Mouse (Mus musculus): ENCODE results near the gene Smim11. TPM values are rescaled to one million over a fixed set of nuclear protein-coding genes. Genes with fewer than 3 reads are reported as not detected.

Gene Smim11
- total and polyA plus RNA-seq, 3 experiments: 81.5 to 84.7 TPM; not detected in 1

- peak; percentile 30 for TF ChIP-seq RAD21 (IDR thresholded peaks at IDR 0.05; ENCODE audit: low read depth, low read length)
- TF ChIP-seq GABPA (IDR thresholded peaks at IDR 0.05; ENCODE audit: low read depth, low read length): no peak
- peak in 2 of 3 experiments; percentile 11 to 17; a peak in 1 of 6 replicates for TF ChIP-seq CTCF (IDR thresholded peaks at IDR 0.05 in 2 of 3, conservative IDR thresholded peaks at IDR 0.05 in 1 of 3; ENCODE audit: control insufficient read depth in 1 of 3, insufficient read depth in 1 of 3, low read depth in 2 of 3, low read length in 3 of 3, poor library complexity in 1 of 3, severe bottlenecking in 1 of 3)
- TF ChIP-seq MAZ (IDR thresholded peaks at IDR 0.05; ENCODE audit: low read depth, low read length): no peak
- TF ChIP-seq ELF1 (IDR thresholded peaks at IDR 0.05; ENCODE audit: low read depth, low read length): no peak
- no peak for TF ChIP-seq SIN3A (IDR thresholded peaks at IDR 0.05; ENCODE audit: low read length)
- no peak for TF ChIP-seq POLR2AphosphoS2 (IDR thresholded peaks at IDR 0.05; ENCODE audit: low read length)
- TF ChIP-seq MAX (IDR thresholded peaks at IDR 0.05; ENCODE audit: low read length): no peak
- TF ChIP-seq NRF1 (IDR thresholded peaks at IDR 0.05; ENCODE audit: insufficient read depth, low read depth, low read length, poor library complexity, severe bottlenecking): no peak
- TF ChIP-seq TBP (IDR thresholded peaks at IDR 0.05; ENCODE audit: low read depth, low read length): no peak
- no peak for TF ChIP-seq EP300 (IDR thresholded peaks at IDR 0.05; ENCODE audit: low read depth in 1 of 2, low read length in 2 of 2)
- TF ChIP-seq E2F4 (IDR thresholded peaks at IDR 0.05; ENCODE audit: borderline replicate concordance, low read depth, low read length): no peak
- TF ChIP-seq USF2 (IDR thresholded peaks at IDR 0.05; ENCODE audit: borderline replicate concordance in 1 of 2, insufficient read depth in 1 of 2, low read depth in 1 of 2, low read length in 2 of 2): no peak
- TF ChIP-seq ZMIZ1 (IDR thresholded peaks at IDR 0.05; ENCODE audit: low read depth, low read length): no peak
- no peak for TF ChIP-seq MYB (IDR thresholded peaks at IDR 0.05; ENCODE audit: low read depth, low read length)
- TF ChIP-seq POLR2AphosphoS5 (IDR thresholded peaks at IDR 0.05; ENCODE audit: borderline replicate concordance, low read depth, low read length): no peak
- TF ChIP-seq MYC (IDR thresholded peaks at IDR 0.05; ENCODE audit: low read depth, low read length): no peak
- no peak for TF ChIP-seq ZNF384 (IDR thresholded peaks at IDR 0.05; ENCODE audit: low read depth, low read length)
- no peak overlapping the region for H3K9ac ChIP-seq (ENCODE audit: control insufficient read depth, low read depth, low read length, poor library complexity, severe bottlenecking)
- no peak overlapping the region for H3K4me3 ChIP-seq (ENCODE audit: control insufficient read depth in 1 of 2, insufficient read depth in 1 of 2, low read depth in 2 of 2, low read length in 2 of 2)
- no peaks in the 10 kb centered on the region for H3K36me3 ChIP-seq (ENCODE audit: control insufficient read depth in 1 of 2, insufficient read depth in 2 of 2, low read length in 2 of 2)
- H3K4me1 ChIP-seq (ENCODE audit: control insufficient read depth in 1 of 2, insufficient read depth in 2 of 2, low read length in 2 of 2): no peaks in the 10 kb centered on the region
- H3K79me2 ChIP-seq (ENCODE audit: control insufficient read depth, insufficient read depth, low read length, poor library complexity): no peaks in the 10 kb centered on the region
- peaks cover 2 to 6% of the 10 kb centered on the region in 2 experiments; a peak in 3 of 4 replicates for H3K27me3 ChIP-seq (ENCODE audit: control insufficient read depth in 1 of 2, insufficient read depth in 2 of 2, low read length in 2 of 2)
- H3K27ac ChIP-seq (ENCODE audit: control insufficient read depth, low read depth, low read length): no peak overlapping the region
- no peak for DNase-seq (ENCODE audit: low read depth, low spot score)
- no peaks in the 10 kb centered on the region for H3K9me3 ChIP-seq (replicated peaks; ENCODE audit: insufficient read depth, low read length)
Observed at GRCm38 (mm10) chr16:92288778-92289177, 12.3 kb upstream of the Smim11 start.

- Histone ChIP-seq H3K9ac (ENCODE audit: control insufficient read depth, low read depth, low read length, poor library complexity, severe bottlenecking) (no peak overlapping the region), H3K79me2 (ENCODE audit: control insufficient read depth, insufficient read depth, low read length, poor library complexity) (no peaks in the 10 kb centered on the region), H3K9me3 (replicated peaks; ENCODE audit: insufficient read depth, low read length) (no peaks in the 10 kb centered on the region), H3K27me3 (ENCODE audit: control insufficient read depth in 1 of 2, insufficient read depth in 2 of 2, low read length in 2 of 2) (peaks cover 2 to 6% of the 10 kb centered on the region in 2 experiments; a peak in 2 of 4 replicates), H3K36me3 (ENCODE audit: control insufficient read depth in 1 of 2, insufficient read depth in 2 of 2, low read length in 2 of 2) (no peaks in the 10 kb centered on the region), H3K27ac (ENCODE audit: control insufficient read depth, low read depth, low read length) (no peak overlapping the region), H3K4me3 (ENCODE audit: control insufficient read depth in 1 of 2, insufficient read depth in 1 of 2, low read depth in 2 of 2, low read length in 2 of 2) (no peak overlapping the region), H3K4me1 (ENCODE audit: control insufficient read depth in 1 of 2, insufficient read depth in 2 of 2, low read length in 2 of 2) (no peaks in the 10 kb centered on the region)
- no peak for DNase-seq (ENCODE audit: low read depth, low spot score)
- TF ChIP-seq RCOR1 (IDR thresholded peaks at IDR 0.05; ENCODE audit: low read depth, low read length) (no peak), GATA1 (IDR thresholded peaks at IDR 0.05; ENCODE audit: low read depth, low read length) (no peak), TAL1 (IDR thresholded peaks at IDR 0.05; ENCODE audit: low read length) (no peak), MYB (IDR thresholded peaks at IDR 0.05; ENCODE audit: low read depth, low read length) (no peak), POLR2AphosphoS5 (IDR thresholded peaks at IDR 0.05; ENCODE audit: borderline replicate concordance, low read depth, low read length) (no peak), POLR2A (IDR thresholded peaks at IDR 0.05; ENCODE audit: control insufficient read depth in 1 of 2, insufficient read depth in 1 of 2, low read depth in 1 of 2, low read length in 2 of 2, poor library complexity in 1 of 2) (no peak), ZNF384 (IDR thresholded peaks at IDR 0.05; ENCODE audit: low read depth, low read length) (no peak), ZMIZ1 (IDR thresholded peaks at IDR 0.05; ENCODE audit: low read depth, low read length) (no peak), POLR2AphosphoS2 (IDR thresholded peaks at IDR 0.05; ENCODE audit: low read length) (no peak), USF1 (IDR thresholded peaks at IDR 0.05; ENCODE audit: low read depth, low read length) (no peak), MYC (IDR thresholded peaks at IDR 0.05; ENCODE audit: low read depth, low read length) (no peak), UBTF (IDR thresholded peaks at IDR 0.05; ENCODE audit: borderline replicate concordance, insufficient read depth, low read depth, low read length) (no peak), USF2 (IDR thresholded peaks at IDR 0.05; ENCODE audit: borderline replicate concordance in 1 of 2, insufficient read depth in 1 of 2, low read depth in 1 of 2, low read length in 2 of 2) (no peak), MAX (IDR thresholded peaks at IDR 0.05; ENCODE audit: low read length) (no peak), SIN3A (IDR thresholded peaks at IDR 0.05; ENCODE audit: low read length) (no peak), MEF2A (IDR thresholded peaks at IDR 0.05; ENCODE audit: extremely low read depth, insufficient replicate concordance, low read depth, low read length, poor library complexity, severe bottlenecking) (no peak), CHD2 (IDR thresholded peaks at IDR 0.05; ENCODE audit: low read length) (no peak), TBP (IDR thresholded peaks at IDR 0.05; ENCODE audit: low read depth, low read length) (no peak), RAD21 (IDR thresholded peaks at IDR 0.05; ENCODE audit: low read depth, low read length) (no peak)
Observed at GRCm38 (mm10) chr16:92290045-92290444, 11.0 kb upstream of the Smim11 start.

Data from MEL (cell line).